Mouse (Mus musculus): ENCODE data around the gene Myh8. TPM values are rescaled to one million over a fixed set of nuclear protein-coding genes. Genes with fewer than 3 reads are reported as not detected.

The Myh8 gene
- 1.6 and 2.1 TPM in 2 replicates for polyA plus RNA-seq (2016; fragmentation: Nextera tagmentation; extraction: Ambion mirVana)

GRCm38 (mm10) chr11:67276601-67277174 lies at the start of gene Myh8:
Gene Myh8, plus strand, starts transcription at chr11:67277124.
- ATAC-seq (ENCODE audit: low FRiP score, low read depth), result no peak
- 89% methylated on average over 10 of the region's 10 CpGs for WGBS
- H3K9ac ChIP-seq, result no peak within 1 kb of the TSS
- no peak within 1 kb of the TSS for H3K4me2 ChIP-seq (replicated peaks)
- H3K4me1 ChIP-seq, result no peaks in the 10 kb centered on the region
- H3K36me3 ChIP-seq, result no peaks in the 10 kb centered on the region
- no peak within 1 kb of the TSS for H3K4me3 ChIP-seq
- H3K27ac ChIP-seq, result no peak within 1 kb of the TSS
- H3K9me3 ChIP-seq, result no peaks in the 10 kb centered on the region
- H3K27me3 ChIP-seq (replicated peaks), result no peaks in the 10 kb centered on the region

- H3K9me3 ChIP-seq, result no peaks in the 10 kb centered on the region
- no peak overlapping the region for H3K4me3 ChIP-seq
- no peak overlapping the region for H3K9ac ChIP-seq
- WGBS, result 90% methylated on average over 3 of the region's 3 CpGs
- no peak for ATAC-seq (ENCODE audit: low FRiP score, low read depth)
- H3K27me3 ChIP-seq (replicated peaks), result no peaks in the 10 kb centered on the region
- no peaks in the 10 kb centered on the region for H3K36me3 ChIP-seq
- no peak overlapping the region for H3K27ac ChIP-seq
- no peak overlapping the region for H3K4me2 ChIP-seq (replicated peaks)
- no peaks in the 10 kb centered on the region for H3K4me1 ChIP-seq
Measured at GRCm38 (mm10) chr11:67228731-67229130, 48.2 kb upstream of the Myh8 start.

DNA sequence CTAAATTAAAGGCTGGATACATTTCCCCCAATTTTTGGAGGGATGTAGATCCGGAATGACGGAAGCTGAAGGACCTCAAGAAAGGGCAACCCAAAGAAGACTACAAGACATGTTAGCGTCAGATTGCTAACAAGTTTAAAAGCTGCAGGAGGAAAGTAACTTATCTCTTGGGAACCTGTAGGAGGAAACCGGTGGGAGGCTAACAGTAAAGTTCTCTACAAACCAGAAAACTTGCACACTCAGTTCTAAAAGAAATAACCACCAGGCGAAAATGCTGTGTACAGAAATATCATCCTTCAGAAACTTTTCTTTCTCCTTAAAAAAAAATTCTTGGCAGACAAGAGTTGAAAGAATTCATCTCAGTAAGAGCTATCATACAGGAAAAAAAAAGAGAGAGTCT lies 47.8 kb upstream of the Myh8 start:
- Histone ChIP-seq H3K9ac (no peak overlapping the region), H3K4me2 (replicated peaks) (no peak overlapping the region), H3K36me3 (no peaks in the 10 kb centered on the region), H3K9me3 (no peaks in the 10 kb centered on the region), H3K27ac (no peak overlapping the region), H3K4me1 (no peaks in the 10 kb centered on the region), H3K27me3 (replicated peaks) (no peaks in the 10 kb centered on the region), H3K4me3 (no peak overlapping the region)
- ATAC-seq (ENCODE audit: low FRiP score, low read depth), result no peak
- WGBS, result 88% methylated on average over 5 of the region's 5 CpGs

GRCm38 (mm10) chr11:67229946-67230345 lies 47.0 kb upstream of the Myh8 start:
- 79% methylated on average over 2 of the region's 2 CpGs for WGBS

GRCm38 (mm10) chr11:67235639-67236358 lies 41.1 kb upstream of the Myh8 start:
- H3K9ac ChIP-seq, result no peak overlapping the region
- H3K4me3 ChIP-seq, result no peak overlapping the region
- H3K9me3 ChIP-seq, result no peaks in the 10 kb centered on the region
- H3K36me3 ChIP-seq, result no peaks in the 10 kb centered on the region
- H3K4me1 ChIP-seq, result no peaks in the 10 kb centered on the region
- no peaks in the 10 kb centered on the region for H3K27me3 ChIP-seq (replicated peaks)
- ATAC-seq (ENCODE audit: low FRiP score, low read depth), result no peak
- H3K4me2 ChIP-seq (replicated peaks), result no peak overlapping the region
- no peak overlapping the region for H3K27ac ChIP-seq
- 61% methylated on average over 5 of the region's 5 CpGs for WGBS

More at GRCm38 (mm10) chr11:67229946-67230345, 47.0 kb upstream of the Myh8 start:
- no peaks in the 10 kb centered on the region for H3K4me1 ChIP-seq
- no peak overlapping the region for H3K4me3 ChIP-seq
- no peaks in the 10 kb centered on the region for H3K9me3 ChIP-seq
- no peak overlapping the region for H3K27ac ChIP-seq
- H3K9ac ChIP-seq, result no peak overlapping the region
- no peak overlapping the region for H3K4me2 ChIP-seq (replicated peaks)
- no peaks in the 10 kb centered on the region for H3K27me3 ChIP-seq (replicated peaks)
- no peaks in the 10 kb centered on the region for H3K36me3 ChIP-seq
- ATAC-seq (ENCODE audit: low FRiP score, low read depth), result no peak

- no peaks in the 10 kb centered on the region for H3K4me1 ChIP-seq
- no peak for ATAC-seq (ENCODE audit: low FRiP score, low read depth)
- whole genome bisulfite sequencing, result 91% methylated on average over 9 of the region's 9 CpGs
Measured at GRCm38 (mm10) chr11:67236799-67237198, 40.1 kb upstream of the Myh8 start.

GRCm38 (mm10) chr11:67237481-67238079 lies 39.3 kb upstream of the Myh8 start, which contains the start of gene Myh4:
Gene Myh4, plus strand, starts transcription at chr11:67238029.
- Histone ChIP-seq H3K4me3 (no peak within 1 kb of the TSS), H3K27ac (no peak within 1 kb of the TSS), H3K27me3 (replicated peaks) (no peaks in the 10 kb centered on the region), H3K4me2 (replicated peaks) (no peak within 1 kb of the TSS), H3K4me1 (no peaks in the 10 kb centered on the region), H3K9me3 (no peaks in the 10 kb centered on the region), H3K36me3 (no peaks in the 10 kb centered on the region), H3K9ac (no peak within 1 kb of the TSS)
- no peak for ATAC-seq (ENCODE audit: low FRiP score, low read depth)
- WGBS, result 76% methylated on average over 5 of the region's 5 CpGs

More at GRCm38 (mm10) chr11:67236799-67237198, 40.1 kb upstream of the Myh8 start:
- H3K9me3 ChIP-seq, result no peaks in the 10 kb centered on the region
- H3K4me2 ChIP-seq (replicated peaks), result no peak overlapping the region
- no peak overlapping the region for H3K9ac ChIP-seq
- no peak overlapping the region for H3K4me3 ChIP-seq
- H3K27me3 ChIP-seq (replicated peaks), result no peaks in the 10 kb centered on the region
- no peak overlapping the region for H3K27ac ChIP-seq
- no peaks in the 10 kb centered on the region for H3K36me3 ChIP-seq

- no peak overlapping the region for H3K4me3 ChIP-seq
- H3K36me3 ChIP-seq, result no peaks in the 10 kb centered on the region
- no peaks in the 10 kb centered on the region for H3K27me3 ChIP-seq (replicated peaks)
- 85% methylated on average over 6 of the region's 6 CpGs for WGBS
- no peak for ATAC-seq (ENCODE audit: low FRiP score, low read depth)
- H3K4me2 ChIP-seq (replicated peaks), result no peak overlapping the region
- H3K9me3 ChIP-seq, result no peaks in the 10 kb centered on the region
- no peak overlapping the region for H3K9ac ChIP-seq
- no peaks in the 10 kb centered on the region for H3K4me1 ChIP-seq
- no peak overlapping the region for H3K27ac ChIP-seq
Measured at GRCm38 (mm10) chr11:67241051-67241450, 35.9 kb upstream of the Myh8 start.

DNA sequence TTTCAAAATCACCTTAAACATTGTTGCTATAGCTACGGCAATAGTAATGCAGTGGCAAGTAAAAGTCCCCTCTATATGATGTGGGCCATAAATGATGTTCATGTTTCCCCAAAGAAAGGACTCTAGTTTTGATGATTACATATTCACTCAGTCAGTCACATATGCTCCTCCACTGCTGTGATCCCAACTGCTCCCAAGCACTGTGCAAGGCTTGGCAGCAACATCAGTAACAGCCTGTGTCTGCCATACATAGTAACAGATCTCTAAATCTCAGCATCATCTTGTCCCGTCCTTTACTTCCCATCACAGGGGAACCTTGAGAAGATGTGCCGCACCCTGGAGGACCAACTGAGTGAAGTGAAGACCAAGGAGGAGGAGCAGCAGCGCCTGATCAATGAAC lies 23.2 kb upstream of the Myh8 start:
- Histone ChIP-seq H3K36me3 (no peaks in the 10 kb centered on the region), H3K4me2 (replicated peaks) (no peak overlapping the region), H3K4me1 (no peaks in the 10 kb centered on the region), H3K4me3 (no peak overlapping the region), H3K27ac (no peak overlapping the region), H3K9ac (no peak overlapping the region), H3K27me3 (replicated peaks) (no peaks in the 10 kb centered on the region), H3K9me3 (no peaks in the 10 kb centered on the region)
- 93% methylated on average over 4 of the region's 4 CpGs for WGBS
- ATAC-seq (ENCODE audit: low FRiP score, low read depth), result no peak

DNA sequence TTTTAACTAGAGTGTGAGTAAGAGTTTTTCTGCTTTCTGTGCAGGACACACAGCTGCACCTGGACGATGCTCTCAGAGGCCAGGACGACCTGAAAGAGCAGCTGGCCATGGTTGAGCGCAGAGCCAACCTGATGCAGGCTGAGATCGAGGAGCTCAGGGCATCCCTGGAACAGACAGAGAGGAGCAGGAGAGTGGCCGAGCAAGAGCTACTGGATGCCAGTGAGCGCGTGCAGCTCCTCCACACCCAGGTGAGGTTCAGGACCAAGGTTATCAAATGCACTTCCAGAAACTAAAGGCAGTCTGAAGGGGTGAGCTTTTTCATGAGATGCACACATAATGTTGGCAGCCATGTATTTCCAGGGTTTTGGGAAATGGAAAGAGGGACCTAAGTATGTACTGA lies 19.9 kb upstream of the Myh8 start:
- no peak for ATAC-seq (ENCODE audit: low FRiP score, low read depth)
- Histone ChIP-seq H3K4me2 (replicated peaks) (no peak overlapping the region), H3K4me1 (no peaks in the 10 kb centered on the region), H3K27ac (no peak overlapping the region), H3K9ac (no peak overlapping the region), H3K27me3 (replicated peaks) (no peaks in the 10 kb centered on the region), H3K4me3 (no peak overlapping the region), H3K36me3 (no peaks in the 10 kb centered on the region), H3K9me3 (no peaks in the 10 kb centered on the region)
- WGBS, result 87% methylated on average over 7 of the region's 7 CpGs

DNA sequence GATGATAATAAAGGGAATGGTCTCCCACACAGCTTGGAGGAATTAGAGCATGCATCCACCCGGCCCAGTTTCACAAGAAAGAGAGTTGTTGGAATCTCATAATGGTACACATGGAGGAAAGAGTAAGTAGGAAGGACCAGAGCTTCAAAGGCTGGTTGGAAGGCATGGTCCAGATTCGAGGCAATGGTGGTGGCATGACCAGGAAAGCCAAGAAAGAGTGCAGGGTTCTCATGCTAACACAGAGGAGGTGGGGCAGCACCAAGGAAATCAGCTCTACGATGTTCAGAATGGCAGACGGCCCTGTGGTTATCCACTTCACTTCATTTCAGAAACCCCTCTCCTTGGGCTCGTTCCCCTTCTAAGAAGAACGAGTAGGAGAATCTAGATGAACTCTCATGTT lies 16.0 kb upstream of the Myh8 start:
- Histone ChIP-seq H3K9me3 (no peaks in the 10 kb centered on the region), H3K27me3 (replicated peaks) (no peaks in the 10 kb centered on the region), H3K36me3 (no peaks in the 10 kb centered on the region), H3K4me2 (replicated peaks) (no peak overlapping the region), H3K4me1 (no peaks in the 10 kb centered on the region), H3K4me3 (no peak overlapping the region), H3K27ac (no peak overlapping the region), H3K9ac (no peak overlapping the region)
- ATAC-seq (ENCODE audit: low FRiP score, low read depth), result no peak
- 82% methylated on average over 6 of the region's 6 CpGs for WGBS

DNA sequence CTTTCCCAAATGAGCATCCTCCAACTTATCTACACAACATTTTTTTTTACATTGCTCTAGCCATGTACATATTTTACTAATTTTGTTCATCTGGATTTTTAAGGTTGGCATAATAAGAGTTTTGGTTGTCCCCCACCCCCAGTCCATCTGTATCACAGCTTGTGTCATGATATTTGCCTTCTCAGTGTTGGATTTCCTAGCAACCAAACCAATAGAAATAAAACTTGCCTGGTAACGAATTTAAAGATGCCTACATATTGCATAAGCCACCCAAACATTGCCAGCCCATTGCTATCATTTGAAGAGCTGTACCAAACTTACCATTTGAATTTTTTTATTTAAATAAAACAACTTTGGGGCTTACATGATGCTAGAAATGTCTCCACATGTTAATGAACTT lies 16.5 kb downstream of the Myh8 start:
- no peak for ATAC-seq (ENCODE audit: low FRiP score, low read depth)
- no peaks in the 10 kb centered on the region for H3K27me3 ChIP-seq (replicated peaks)
- H3K36me3 ChIP-seq, result no peaks in the 10 kb centered on the region
- no peak overlapping the region for H3K27ac ChIP-seq
- H3K9ac ChIP-seq, result no peak overlapping the region
- H3K4me3 ChIP-seq, result no peak overlapping the region
- no peak overlapping the region for H3K4me2 ChIP-seq (replicated peaks)
- 94% methylated on average over 1 of the region's 1 CpGs for WGBS
- H3K9me3 ChIP-seq, result 0 out of 2 replicates have a peak, but pooled peaks cover 5% of the 10 kb centered on the region
- no peaks in the 10 kb centered on the region for H3K4me1 ChIP-seq
